Mouse (Mus musculus): ENCODE results near the gene 4931406C07Rik.

The 4931406C07Rik gene

DNA sequence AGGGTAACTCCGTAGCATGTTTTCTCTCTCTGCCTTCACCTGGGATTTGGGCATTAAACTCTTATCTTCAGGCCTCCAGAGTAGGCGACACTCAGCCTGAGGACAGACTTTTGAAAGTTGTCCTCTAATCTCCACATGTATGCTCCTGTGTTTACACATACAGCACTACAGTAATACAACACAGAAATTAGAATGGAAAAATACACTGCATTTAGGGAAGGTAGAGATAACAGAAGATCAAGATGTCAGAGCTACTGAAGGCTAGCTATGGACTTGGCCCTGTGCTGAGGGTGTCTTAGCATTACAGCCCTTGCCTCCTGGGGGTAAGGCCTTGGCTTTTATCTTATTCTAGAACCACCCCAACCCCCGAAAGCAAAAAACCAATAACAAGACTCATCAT, 17.8 kb downstream of the 4931406C07Rik start:
- DNase-seq (ENCODE audit: extremely low spot score) = no peak

DNA sequence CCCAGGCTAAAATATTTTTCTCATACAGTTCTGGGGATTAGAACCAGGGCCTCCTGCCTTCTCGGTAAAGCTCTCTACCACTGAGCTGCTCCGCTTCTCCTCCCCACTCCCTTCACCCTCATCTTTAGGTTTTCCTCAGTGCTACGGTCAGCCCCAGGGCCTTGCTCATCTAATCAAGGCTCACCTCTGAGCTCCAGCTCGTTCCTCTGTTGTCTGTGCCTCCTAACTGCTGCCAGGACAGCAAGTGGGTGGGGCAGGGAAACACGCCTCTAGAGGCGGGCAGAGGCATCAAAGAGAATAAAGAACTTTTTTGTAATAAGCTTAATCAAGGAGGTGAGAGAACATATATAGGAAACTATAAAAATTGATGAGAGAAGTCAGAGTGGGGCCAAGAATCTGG, 18.4 kb downstream of the 4931406C07Rik start:
- no peak for DNase-seq (ENCODE audit: extremely low spot score)

DNA sequence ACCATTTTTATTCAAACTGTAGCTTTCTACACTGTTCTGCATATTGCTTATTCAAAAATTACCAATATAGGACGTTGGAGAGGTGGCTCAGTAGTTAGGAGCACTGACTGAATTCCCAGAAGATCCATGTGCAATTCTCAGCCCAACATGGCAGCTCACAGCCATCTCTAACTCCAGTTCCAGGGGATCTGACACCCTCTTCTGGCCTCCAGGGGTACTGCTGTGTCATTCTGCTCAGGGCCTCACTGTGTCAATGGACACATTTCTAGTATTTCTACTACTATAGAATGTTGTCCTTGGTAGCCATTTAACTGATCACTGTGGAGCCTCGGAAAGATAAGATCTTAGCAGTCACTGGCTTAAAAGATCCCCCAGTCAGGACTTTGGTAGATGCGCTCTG, 20.8 kb downstream of the 4931406C07Rik start:
- DNase-seq (ENCODE audit: extremely low spot score) = no peak

DNA sequence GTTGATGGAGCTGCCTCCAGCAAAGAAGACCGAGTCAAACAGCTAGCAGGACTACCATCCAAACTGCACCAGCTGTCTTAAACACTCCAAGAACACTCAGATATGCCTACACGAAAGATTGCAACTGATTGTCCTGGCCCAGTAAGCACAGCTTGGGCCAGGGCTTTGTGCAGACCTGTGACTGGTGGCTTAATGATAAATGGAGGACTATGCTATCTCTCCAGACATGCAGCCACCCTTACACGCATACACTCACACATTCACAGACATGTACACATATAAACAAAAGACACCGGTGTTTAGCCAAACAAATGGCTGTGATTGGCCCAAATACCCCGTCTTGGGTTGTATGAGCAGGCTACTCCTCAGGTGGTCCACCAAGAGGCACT, 25.8 kb downstream of the 4931406C07Rik start:
- no peak for DNase-seq (ENCODE audit: extremely low spot score)

DNA sequence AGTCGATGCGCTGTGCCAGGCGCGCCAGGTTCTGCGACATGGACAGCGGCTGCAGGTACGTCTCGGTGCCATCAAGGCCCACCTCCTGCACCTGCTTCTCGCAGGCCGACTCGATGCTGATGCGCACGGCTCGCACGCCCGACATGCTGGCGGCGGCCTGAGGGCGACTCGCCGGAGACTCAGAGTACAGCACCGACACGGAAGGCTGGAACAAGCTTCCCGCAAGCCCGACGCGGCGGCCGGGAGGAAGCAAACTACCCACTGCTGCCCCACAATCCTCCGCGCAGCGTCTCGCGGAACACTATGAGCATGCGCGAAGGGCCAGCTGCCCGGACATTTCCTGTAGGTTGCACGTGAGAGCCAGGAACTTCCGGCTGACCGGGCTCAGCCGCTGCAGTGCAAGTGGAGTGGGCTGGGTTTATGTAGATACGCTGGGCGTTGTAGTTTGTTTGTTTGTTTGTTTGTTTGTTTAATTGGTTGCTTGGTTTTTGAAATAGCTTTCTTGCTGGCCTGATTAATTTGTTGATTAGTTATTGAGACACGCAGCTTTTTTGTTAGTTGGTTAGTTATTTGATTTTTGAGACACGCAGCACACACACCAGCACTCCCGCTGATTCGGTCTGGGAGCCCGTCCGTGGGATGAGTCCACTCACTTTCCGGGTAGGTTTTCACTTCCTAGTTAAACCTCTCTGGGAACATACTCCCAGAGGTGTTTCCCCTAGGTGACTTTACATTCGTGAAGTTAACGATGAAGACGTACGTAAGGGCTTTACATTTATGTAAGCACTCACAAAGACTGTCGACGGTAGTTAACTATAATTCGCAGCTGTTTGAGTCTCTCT, 26.4 kb downstream of the 4931406C07Rik start, which contains the start of gene Med17:
Gene Med17, minus strand, starts transcription at position 283 of the 842 bp plus-strand sequence.
- DNase-seq (ENCODE audit: extremely low spot score) = peak; percentile 92

DNA sequence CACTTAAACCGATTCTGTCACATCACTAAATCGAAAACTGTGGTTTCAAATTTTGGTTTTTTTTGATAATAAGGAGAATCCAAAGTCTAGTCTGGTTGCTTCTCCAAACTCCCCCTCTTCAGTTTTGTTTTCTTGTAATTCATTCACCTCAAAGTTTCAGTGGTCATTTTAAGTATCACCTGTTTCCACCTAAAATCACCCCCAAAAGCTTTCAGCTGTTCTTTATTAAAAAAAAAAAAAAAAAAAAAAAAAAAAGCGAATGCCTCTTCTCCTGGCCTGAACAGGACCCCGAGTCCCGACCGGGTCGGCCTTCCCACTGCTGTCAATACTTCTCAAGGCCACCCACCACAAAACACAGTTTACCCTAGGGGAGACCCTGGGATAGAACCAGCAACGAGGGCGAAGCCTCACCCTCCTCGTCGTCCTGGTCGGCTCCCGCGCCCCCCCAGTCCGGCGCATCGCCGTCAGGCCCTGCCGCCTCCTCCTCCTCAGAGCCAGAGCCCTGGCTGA, 27.1 kb downstream of the 4931406C07Rik start:
- no peak for DNase-seq (ENCODE audit: extremely low spot score)

DNA sequence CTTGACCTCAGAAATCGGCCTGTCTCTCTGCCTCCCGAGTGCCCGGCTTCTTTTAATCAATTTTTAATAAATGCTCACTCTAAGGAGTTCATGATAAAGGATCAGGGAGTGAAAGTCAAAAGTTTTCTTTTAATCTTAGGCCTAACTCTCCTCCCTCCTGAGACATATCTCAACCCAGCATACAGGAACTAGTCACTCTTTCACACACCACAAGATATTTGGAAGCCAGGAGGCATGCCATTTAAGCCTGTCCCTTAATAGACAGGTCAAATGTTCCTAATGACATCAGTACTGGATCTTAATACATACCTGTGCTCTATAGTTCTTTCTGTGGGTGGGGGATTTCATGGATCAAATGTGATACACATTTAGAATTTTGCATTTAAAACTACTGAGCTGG, 27.9 kb downstream of the 4931406C07Rik start:
- no peak for DNase-seq (ENCODE audit: extremely low spot score)

DNA sequence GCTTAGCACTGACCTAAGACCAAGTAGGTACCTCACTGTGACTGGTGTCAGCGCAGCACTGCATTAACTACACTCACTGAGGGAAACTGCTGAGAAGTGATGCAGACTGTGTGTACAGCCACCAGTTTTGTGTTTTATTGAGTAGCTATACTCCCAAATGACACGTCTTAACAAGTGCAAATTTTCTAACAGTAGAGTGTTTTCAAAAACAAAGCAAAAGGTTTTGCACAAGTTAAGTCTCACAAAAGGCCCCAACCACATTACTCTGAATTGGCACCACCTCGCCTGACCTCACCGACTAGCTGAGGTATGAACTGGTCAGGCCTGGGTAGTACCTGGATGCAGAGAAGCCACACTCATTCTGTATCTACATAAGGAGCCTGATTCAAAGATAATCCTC, 29.4 kb downstream of the 4931406C07Rik start:
- DNase-seq (ENCODE audit: extremely low spot score) = no peak

DNA sequence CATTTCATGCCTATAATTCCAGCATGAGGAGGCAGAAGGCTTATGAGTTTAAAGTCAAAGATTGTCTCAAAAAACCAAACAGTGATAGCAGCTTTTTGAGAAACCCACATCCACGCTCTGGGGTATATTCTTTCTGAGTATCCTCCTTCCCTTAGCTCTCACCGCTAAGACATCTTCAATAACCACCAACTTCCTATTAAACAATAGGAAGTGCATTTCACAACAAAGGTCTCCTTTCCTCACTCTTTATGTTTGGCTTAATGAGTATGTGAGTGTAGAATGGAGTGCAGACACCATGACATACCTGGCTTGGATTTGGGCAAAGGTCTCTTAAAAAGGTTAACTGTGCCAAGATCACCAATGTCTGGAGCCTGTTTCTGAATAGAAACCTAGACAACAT, 32.3 kb downstream of the 4931406C07Rik start:
- no peak for DNase-seq (ENCODE audit: extremely low spot score)

DNA sequence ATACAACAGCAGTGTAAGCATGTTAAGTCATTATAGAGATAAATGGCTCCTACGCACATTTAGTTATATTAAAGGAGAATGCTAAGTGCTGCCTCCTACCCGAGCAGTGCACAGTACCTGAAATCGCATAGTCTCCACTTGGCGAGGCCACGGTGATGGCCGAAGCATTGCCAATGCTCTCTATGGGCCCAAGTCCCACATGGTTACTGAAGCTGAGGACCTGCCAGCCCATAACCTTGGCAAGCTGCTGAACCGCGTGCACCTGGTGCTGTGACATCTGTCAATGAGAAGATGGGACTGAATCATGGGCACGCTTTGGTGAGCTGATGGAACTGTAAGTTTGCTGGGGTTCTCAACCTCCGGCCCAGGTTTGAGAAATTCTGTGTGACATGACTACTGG, 42.8 kb downstream of the 4931406C07Rik start:
- no peak for DNase-seq (ENCODE audit: extremely low spot score)

DNA sequence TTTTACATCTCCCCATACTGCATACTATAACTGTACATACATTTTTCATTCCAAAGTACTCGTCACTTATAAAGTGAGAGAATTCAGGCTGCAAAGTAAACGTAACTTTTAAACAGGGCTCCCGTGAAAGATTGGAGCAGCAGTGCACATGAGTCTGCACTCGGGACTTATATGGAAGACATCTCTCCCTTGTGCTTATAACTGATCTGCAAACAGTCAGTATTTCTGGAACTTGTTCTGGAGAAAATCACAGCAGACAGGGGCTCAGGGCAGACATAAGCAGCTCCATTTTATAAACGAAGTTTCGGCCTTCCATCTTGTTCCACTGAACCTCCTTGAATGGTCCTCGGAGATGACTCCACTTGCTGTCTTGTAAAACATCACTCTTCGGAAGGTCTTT, 44.3 kb downstream of the 4931406C07Rik start:
- no peak for DNase-seq (ENCODE audit: extremely low spot score)

DNA sequence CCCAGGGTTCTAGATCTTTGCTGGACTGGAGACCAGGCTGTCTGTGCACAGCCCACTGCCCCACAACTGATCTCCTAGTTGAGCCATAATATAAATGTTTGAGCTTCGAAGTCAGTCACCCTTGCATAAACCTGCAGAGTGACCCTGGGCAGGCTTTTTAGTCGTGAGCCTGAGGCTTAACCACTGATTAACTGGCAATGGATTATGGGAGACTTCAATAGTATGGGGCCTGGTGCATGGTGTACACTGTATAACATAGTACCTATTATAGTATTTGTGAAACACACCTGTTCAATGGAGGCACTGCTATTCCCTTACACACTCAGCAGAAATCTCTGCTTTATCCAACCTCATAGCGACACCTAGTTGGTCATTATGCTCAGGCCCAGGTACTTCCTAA, 50.0 kb downstream of the 4931406C07Rik start:
- no peak for DNase-seq (ENCODE audit: extremely low spot score)

DNA sequence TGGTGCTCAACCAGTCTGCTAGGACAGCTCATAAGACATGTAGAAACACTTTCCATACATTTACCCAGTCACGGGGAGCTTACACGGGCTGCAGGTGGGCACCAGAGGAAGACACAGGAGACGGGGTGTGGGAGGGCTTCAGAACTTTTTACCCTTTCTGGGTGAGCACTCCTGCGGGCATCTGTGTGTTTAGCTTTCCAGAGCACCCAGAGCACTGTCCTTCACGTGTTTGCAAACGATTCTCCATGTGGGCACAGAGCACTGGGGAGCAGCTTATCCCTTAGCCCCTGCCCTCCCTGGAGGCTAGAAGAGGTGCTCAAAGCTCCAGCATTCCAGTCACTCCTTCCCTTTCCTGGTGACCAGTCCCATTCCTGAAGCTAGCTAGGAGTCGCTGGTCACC, 51.7 kb downstream of the 4931406C07Rik start:
- no peak for DNase-seq (ENCODE audit: extremely low spot score)

DNA sequence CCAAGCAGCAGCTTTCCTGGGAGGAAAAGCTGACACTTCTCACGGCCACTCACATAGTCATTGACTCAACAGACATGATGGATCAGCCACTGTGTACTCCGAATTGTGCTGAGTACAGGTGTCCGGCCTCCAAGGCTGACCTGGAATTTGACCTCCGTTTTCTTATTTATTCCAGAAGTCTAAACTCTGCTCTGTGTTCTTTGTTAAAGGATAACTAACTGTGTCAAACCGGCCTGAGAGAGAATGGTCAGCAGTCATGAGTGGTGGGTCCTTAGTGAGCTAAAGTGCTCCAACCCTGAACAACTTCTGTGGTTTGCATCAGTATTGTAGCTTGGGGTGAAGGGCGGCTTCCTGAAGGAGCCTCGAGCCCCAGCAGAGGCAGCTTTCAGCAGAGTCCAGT, 54.1 kb downstream of the 4931406C07Rik start:
- DNase-seq (ENCODE audit: extremely low spot score) = no peak

DNA sequence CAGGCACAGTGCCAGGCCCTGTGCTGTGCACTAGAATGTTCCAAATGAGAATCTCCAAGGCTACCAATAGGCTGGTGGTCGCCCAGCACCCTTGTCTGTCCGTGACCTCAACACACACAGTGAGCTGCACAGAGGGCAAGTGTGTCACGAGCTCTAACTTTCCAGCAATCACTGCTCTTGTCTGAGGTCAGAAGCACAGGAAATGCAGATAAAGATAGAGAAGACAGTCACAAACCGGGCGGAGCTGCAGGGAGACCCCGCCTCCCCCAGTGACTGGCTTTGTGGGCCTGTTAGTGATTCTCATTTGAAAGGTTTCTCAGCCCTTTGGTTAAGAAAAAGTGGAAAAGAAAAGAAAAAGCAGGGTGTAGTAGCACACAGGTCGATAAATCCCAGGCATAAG, 55.9 kb downstream of the 4931406C07Rik start:
- no peak for DNase-seq (ENCODE audit: extremely low spot score)

DNA sequence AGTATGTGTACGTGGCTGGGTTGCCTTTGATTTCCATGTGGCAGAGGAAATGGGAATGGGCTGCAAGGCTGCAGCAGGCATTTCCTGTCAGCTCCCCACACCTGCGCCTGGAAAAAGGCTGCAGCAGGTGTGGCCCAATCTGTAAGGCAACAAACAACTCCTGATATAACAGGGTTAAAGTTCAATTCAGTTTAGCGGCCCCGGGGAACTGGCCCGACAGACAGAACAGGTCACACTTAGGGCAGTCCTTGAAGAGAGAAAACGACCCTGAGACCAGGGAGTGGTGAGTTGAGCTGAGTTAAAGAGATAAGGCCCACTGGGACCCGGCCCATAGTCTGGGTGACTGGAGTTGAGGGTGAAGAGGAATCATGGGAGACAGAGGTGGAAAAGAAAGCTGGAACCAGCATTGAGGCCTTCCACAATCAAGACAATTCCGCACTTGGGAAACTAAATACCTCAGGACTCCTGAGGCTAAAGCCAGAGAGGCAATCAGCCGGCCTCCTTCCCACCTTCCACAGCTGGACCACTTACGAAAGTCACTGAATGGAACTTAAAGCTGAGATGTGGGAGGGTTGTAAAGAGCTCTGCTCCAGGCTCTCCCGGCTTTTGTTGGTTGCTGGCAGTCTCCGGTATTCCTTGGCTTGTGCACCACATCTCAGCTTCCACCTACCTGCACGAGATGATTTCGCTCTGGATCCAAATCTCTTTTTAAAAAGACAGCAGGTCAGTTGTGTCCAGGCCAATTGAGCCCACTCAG, 60.8 kb downstream of the 4931406C07Rik start:
- no peak for DNase-seq (ENCODE audit: extremely low spot score)

DNA sequence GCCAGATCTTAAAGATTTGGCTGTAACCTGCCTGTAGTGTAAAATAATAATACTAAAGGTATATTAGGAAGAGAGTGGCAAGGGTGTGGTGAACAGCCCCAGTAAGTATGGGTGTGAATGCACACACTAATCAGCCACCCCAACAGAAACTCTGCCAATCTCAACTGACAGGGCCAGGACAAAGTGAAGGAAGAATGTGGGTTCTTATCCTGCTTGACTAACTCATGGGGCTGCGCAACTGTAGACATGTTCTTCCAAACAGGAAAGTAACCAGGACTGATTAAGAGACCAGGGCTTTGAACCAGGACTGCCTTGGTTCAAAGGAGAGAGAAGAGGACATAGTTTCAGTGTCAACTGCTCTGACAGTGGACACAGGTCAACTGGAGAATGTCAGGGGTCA, 64.1 kb downstream of the 4931406C07Rik start:
- DNase-seq (ENCODE audit: extremely low spot score) = no peak

DNA sequence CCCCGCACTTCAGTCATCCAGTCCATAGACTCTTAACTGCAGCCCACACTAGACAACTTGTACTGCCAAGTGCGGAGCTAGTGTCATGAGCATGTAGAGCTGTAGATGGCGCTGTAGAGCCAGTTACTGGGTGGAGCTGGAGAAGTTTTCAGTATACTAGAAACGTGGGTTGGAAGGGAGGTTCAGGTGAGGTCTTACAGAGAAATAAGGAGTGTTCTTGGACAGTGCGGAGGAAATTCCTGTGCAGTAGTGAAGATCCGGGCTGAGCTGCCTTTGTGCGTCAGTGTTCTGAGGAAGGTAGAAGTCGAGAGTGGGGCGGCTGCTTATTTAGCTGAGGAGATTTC, 64.7 kb downstream of the 4931406C07Rik start:
- DNase-seq (ENCODE audit: extremely low spot score) = peak; percentile 71

DNA sequence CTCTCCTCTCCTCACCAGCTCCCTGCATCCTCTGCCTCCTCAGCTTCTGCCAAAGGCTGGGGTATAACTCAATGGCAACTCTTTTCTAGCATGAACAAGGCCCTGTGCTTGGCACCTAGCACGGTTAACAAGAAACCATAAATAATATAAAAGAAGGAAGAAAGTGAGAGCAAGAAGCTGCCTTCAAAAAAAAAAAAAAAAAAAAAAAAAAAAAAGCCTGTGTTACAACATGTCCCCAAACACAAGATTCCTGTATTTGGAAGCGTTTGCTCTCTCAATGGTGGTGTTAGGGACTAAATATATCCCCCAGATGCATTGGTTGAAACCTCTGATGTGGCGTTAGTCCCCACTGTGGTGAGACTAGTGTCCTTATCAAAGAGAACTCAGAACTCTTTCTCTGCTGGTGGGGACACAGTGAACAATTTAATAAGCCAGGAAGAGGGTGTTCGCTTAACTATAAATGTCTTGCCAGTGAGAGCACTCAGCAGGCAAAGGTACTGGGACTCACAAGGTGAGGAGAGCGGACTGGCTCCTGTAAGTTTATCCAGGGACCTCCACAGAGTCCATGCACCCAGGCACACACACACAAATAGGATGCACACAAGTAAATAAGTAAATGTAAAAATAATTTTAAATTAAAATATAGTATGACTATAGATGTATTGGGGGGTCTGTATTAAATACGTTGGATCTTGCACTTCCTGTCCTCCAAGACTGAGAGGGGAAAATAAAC, 65.2 kb downstream of the 4931406C07Rik start:
- no peak for DNase-seq (ENCODE audit: extremely low spot score)

DNA sequence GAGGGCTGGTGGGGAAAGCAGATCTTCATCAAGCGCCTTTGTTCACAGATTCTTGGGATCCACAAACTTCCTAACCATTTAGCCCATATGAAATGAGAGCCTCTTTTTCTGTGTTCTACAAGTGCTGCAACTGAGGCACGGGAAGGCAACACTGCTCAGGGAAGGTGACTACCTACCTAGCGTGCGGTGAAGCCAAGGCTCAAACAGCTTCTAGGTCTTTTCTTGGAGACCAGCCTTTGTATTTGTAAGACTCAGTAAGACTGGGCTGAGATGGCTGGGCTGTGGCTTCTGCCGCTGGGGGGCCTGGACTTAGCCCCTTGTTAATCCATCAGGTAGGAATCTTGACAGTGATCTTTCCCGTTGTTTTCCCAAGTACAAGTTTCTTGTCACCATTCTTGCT, 66.2 kb downstream of the 4931406C07Rik start:
- DNase-seq (ENCODE audit: extremely low spot score) = no peak

DNA sequence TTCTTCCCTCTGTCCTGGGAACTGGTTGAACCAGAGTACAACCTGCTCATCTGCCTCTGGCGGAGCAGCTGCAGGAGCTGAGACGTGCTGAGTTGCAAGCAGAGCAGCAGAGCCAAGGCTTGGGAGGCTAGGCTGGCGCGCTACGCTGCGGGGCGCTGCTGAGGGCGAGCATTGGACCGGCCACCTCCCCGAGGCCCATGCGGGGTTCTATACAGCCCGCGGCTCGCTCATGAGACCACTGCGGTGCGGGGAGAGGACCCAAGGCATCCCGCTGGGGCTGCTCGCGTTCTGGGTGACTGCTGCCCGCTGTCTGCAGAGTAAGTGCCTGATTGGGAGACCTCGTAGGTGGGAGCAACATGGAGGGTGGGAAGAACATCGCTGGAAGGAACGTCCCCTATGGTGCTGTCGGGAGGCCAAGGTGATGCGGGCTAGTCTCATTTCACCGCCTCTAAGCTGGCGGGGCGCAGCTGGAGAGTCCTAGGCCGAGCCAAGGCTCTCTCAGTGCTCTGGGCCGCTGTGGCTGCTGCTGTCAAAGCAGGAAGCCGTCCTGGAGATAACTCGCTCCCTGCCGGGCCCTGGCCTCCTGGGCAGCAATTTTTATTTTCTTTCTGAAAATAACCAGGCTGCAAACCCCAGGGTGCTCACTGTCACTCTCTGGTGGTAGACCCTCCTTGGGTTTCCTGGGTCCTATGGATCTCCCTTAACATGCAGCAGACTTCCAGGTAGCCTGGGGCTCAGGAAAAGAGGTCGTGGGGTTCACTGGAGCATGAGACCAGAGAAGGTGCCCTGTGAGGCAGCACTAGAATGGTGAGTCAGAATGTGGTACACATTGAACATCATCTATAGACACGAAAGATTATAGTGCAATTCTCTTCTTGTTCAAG, 67.0 kb downstream of the 4931406C07Rik start, which contains the start of gene Vstm5:
Gene Vstm5, plus strand, starts transcription at position 4 of the 884 bp plus-strand sequence.
- DNase-seq (ENCODE audit: extremely low spot score) = peak; percentile 57
